Mouse (Mus musculus): ENCODE results near the gene Pex26. TPM values are rescaled to one million over a fixed set of nuclear protein-coding genes. Genes with fewer than 3 reads are reported as not detected.

The Pex26 gene
- polyA plus RNA-seq, 1 experiment from 2014 or later: 6.4 TPM

DNA sequence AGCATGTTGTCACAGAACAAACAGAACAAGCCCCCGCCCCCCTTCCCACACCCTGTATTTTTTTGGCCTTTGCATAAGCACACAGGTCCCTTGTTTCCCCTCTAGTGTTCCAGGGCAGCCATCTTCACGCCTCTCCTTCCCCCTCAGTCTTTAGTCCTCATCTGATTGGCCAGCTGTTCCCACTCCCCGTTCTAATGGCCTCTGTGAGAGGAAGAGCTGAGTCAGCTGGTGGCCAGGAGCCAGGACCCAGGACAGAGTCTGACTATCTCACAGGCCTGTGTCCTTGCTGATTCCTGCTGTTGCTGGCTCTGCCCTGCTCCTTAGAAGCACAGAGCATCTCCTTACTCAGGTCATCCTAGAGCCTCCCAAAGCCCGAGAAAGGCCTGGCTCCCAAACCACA, 39.4 kb upstream of the Pex26 start:
- ATAC-seq (ENCODE audit: low FRiP score) (no peak), DNase-seq (ENCODE audit: low spot score) (no peak)
- Histone ChIP-seq H3K9ac (ENCODE audit: low read depth, low read length) (no peak overlapping the region), H3K4me2 (replicated peaks; ENCODE audit: low read depth, low read length) (no peak overlapping the region), H3K4me1 (replicated peaks; ENCODE audit: control insufficient read depth, insufficient read depth, low read length) (peaks cover 3% of the 10 kb centered on the region; the same call in 1 of the 2 replicates), H3K27ac (ENCODE audit: low read depth, low read length) (no peak overlapping the region), H3K4me3 (ENCODE audit: low read depth, low read length) (no peak overlapping the region), H3K9me3 (ENCODE audit: control insufficient read depth, low read length) (no peaks in the 10 kb centered on the region), H3K27me3 (ENCODE audit: control insufficient read depth, insufficient read depth, low read length) (no peaks in the 10 kb centered on the region), H3K36me3 (ENCODE audit: control insufficient read depth, insufficient read depth, low read length) (no peaks in the 10 kb centered on the region)
- WGBS: 65% methylated on average over 4 of the region's 4 CpGs

DNA sequence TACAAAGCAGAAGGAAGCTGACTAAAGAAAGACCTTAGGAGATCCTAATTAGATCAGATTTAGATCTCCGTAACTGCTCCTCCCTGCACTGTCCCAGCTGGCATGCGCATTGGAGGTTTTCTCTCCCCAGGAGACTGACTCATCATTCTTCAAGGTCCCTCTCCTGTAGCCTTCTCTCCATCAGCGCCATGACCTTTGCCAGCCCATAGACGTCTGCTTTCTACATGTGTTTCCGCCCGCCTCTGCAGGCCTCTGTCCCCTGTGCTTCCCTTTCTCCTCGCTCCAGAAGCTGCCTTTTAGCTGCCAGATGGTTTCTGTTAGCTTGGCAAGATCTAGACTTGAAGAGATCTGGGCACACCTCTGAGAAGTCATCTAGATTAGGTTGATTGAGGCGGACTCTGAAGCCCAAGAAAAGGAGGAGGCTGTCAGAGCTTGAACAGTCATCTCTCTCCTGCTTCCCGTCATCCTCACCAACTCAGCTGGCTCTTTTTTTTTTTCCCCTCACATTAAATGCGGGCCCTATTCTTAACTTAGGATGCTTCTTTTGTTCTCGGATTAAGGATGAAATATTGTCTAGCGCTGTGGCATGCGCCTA, 38.4 kb upstream of the Pex26 start:
- H3K27ac ChIP-seq (ENCODE audit: low read depth, low read length): no peak overlapping the region; the same call in 1 of the 2 replicates
- no peaks in the 10 kb centered on the region for H3K9me3 ChIP-seq (ENCODE audit: control insufficient read depth, low read length)
- no peak overlapping the region for H3K4me2 ChIP-seq (replicated peaks; ENCODE audit: low read depth, low read length)
- H3K4me1 ChIP-seq (replicated peaks; ENCODE audit: control insufficient read depth, insufficient read depth, low read length): peaks cover 3% of the 10 kb centered on the region; the same call in 1 of the 2 replicates
- no peak overlapping the region for H3K4me3 ChIP-seq (ENCODE audit: low read depth, low read length)
- DNase-seq (ENCODE audit: low spot score): no peak
- 47% methylated on average over 13 of the region's 13 CpGs for WGBS
- no peak for ATAC-seq (ENCODE audit: low FRiP score)
- no peaks in the 10 kb centered on the region for H3K27me3 ChIP-seq (ENCODE audit: control insufficient read depth, insufficient read depth, low read length)
- no peak overlapping the region for H3K9ac ChIP-seq (ENCODE audit: low read depth, low read length)
- no peaks in the 10 kb centered on the region for H3K36me3 ChIP-seq (ENCODE audit: control insufficient read depth, insufficient read depth, low read length)

DNA sequence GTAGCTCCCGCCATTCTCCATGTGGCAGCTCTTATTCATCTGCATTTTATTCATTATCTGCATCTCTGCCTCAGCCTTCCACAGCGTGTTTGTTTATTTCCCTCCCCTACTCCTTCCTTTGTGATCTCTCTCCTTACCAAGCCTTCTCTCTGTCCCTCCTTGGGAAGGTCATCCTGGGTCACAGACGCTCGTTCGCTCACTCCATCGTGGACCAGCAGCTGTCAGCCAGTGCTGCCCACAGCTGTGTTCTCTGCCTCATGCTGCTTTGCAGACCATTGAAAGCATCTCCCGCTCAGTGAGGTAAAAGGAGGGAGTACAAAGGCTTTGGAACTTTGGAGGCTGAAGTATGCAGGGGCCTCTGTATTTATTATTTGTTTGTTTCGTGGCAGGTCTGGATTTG, 37.6 kb upstream of the Pex26 start:
- DNase-seq (ENCODE audit: low spot score) (peak; percentile 47), ATAC-seq (ENCODE audit: low FRiP score) (peak; percentile 53; the same call in 1 of the 2 replicates)
- no peaks in the 10 kb centered on the region for H3K27me3 ChIP-seq (ENCODE audit: control insufficient read depth, insufficient read depth, low read length)
- no peak overlapping the region for H3K4me2 ChIP-seq (replicated peaks; ENCODE audit: low read depth, low read length)
- H3K36me3 ChIP-seq (ENCODE audit: control insufficient read depth, insufficient read depth, low read length): no peaks in the 10 kb centered on the region
- no peak overlapping the region for H3K9ac ChIP-seq (ENCODE audit: low read depth, low read length)
- H3K27ac ChIP-seq (ENCODE audit: low read depth, low read length): no peak overlapping the region
- 20% methylated on average over 8 of the region's 8 CpGs for WGBS
- H3K9me3 ChIP-seq (ENCODE audit: control insufficient read depth, low read length): no peaks in the 10 kb centered on the region
- H3K4me1 ChIP-seq (replicated peaks; ENCODE audit: control insufficient read depth, insufficient read depth, low read length): peaks cover 3% of the 10 kb centered on the region; the same call in 1 of the 2 replicates
- no peak overlapping the region for H3K4me3 ChIP-seq (ENCODE audit: low read depth, low read length)

- no peaks in the 10 kb centered on the region for H3K27me3 ChIP-seq (ENCODE audit: control insufficient read depth, insufficient read depth, low read length)
- no peak for DNase-seq (ENCODE audit: low spot score)
- no peak overlapping the region for H3K4me3 ChIP-seq (ENCODE audit: low read depth, low read length)
- H3K9ac ChIP-seq (ENCODE audit: low read depth, low read length): no peak overlapping the region
- peaks cover 3% of the 10 kb centered on the region; the same call in 1 of the 2 replicates for H3K4me1 ChIP-seq (replicated peaks; ENCODE audit: control insufficient read depth, insufficient read depth, low read length)
- no peak overlapping the region for H3K27ac ChIP-seq (ENCODE audit: low read depth, low read length)
- no peak for ATAC-seq (ENCODE audit: low FRiP score)
- no peaks in the 10 kb centered on the region for H3K9me3 ChIP-seq (ENCODE audit: control insufficient read depth, low read length)
- H3K4me2 ChIP-seq (replicated peaks; ENCODE audit: low read depth, low read length): no peak overlapping the region
- no peaks in the 10 kb centered on the region for H3K36me3 ChIP-seq (ENCODE audit: control insufficient read depth, insufficient read depth, low read length)
- WGBS: 38% methylated on average over 4 of the region's 4 CpGs
Measured at GRCm38 (mm10) chr6:121146798-121147197, 36.7 kb upstream of the Pex26 start.

GRCm38 (mm10) chr6:121148360-121148759, 35.1 kb upstream of the Pex26 start:
- WGBS: 59% methylated on average over 3 of the region's 3 CpGs

GRCm38 (mm10) chr6:121149420-121149819, 34.0 kb upstream of the Pex26 start:
- H3K27ac ChIP-seq (ENCODE audit: low read depth, low read length): no peak overlapping the region
- H3K9ac ChIP-seq (ENCODE audit: low read depth, low read length): no peak overlapping the region
- 69% methylated on average over 3 of the region's 3 CpGs for WGBS
- peaks cover 3% of the 10 kb centered on the region; the same call in 1 of the 2 replicates for H3K4me1 ChIP-seq (replicated peaks; ENCODE audit: control insufficient read depth, insufficient read depth, low read length)
- H3K4me3 ChIP-seq (ENCODE audit: low read depth, low read length): no peak overlapping the region
- no peaks in the 10 kb centered on the region for H3K36me3 ChIP-seq (ENCODE audit: control insufficient read depth, insufficient read depth, low read length)
- no peak overlapping the region for H3K4me2 ChIP-seq (replicated peaks; ENCODE audit: low read depth, low read length)
- DNase-seq (ENCODE audit: low spot score) (no peak), ATAC-seq (ENCODE audit: low FRiP score) (no peak)
- H3K27me3 ChIP-seq (ENCODE audit: control insufficient read depth, insufficient read depth, low read length): no peaks in the 10 kb centered on the region
- no peaks in the 10 kb centered on the region for H3K9me3 ChIP-seq (ENCODE audit: control insufficient read depth, low read length)

More at GRCm38 (mm10) chr6:121148360-121148759, 35.1 kb upstream of the Pex26 start:
- no peaks in the 10 kb centered on the region for H3K9me3 ChIP-seq (ENCODE audit: control insufficient read depth, low read length)
- H3K36me3 ChIP-seq (ENCODE audit: control insufficient read depth, insufficient read depth, low read length): no peaks in the 10 kb centered on the region
- H3K4me3 ChIP-seq (ENCODE audit: low read depth, low read length): no peak overlapping the region
- H3K9ac ChIP-seq (ENCODE audit: low read depth, low read length): no peak overlapping the region
- H3K27ac ChIP-seq (ENCODE audit: low read depth, low read length): no peak overlapping the region
- H3K27me3 ChIP-seq (ENCODE audit: control insufficient read depth, insufficient read depth, low read length): no peaks in the 10 kb centered on the region
- DNase-seq (ENCODE audit: low spot score) (no peak), ATAC-seq (ENCODE audit: low FRiP score) (no peak)
- H3K4me1 ChIP-seq (replicated peaks; ENCODE audit: control insufficient read depth, insufficient read depth, low read length): peaks cover 3% of the 10 kb centered on the region; the same call in 1 of the 2 replicates
- no peak overlapping the region for H3K4me2 ChIP-seq (replicated peaks; ENCODE audit: low read depth, low read length)

- Histone ChIP-seq H3K27ac (ENCODE audit: low read depth, low read length) (no peak overlapping the region), H3K9ac (ENCODE audit: low read depth, low read length) (no peak overlapping the region), H3K4me3 (ENCODE audit: low read depth, low read length) (no peak overlapping the region), H3K4me1 (replicated peaks; ENCODE audit: control insufficient read depth, insufficient read depth, low read length) (peaks cover 3% of the 10 kb centered on the region; the same call in 1 of the 2 replicates), H3K27me3 (ENCODE audit: control insufficient read depth, insufficient read depth, low read length) (no peaks in the 10 kb centered on the region), H3K9me3 (ENCODE audit: control insufficient read depth, low read length) (no peaks in the 10 kb centered on the region), H3K36me3 (ENCODE audit: control insufficient read depth, insufficient read depth, low read length) (no peaks in the 10 kb centered on the region), H3K4me2 (replicated peaks; ENCODE audit: low read depth, low read length) (no peak overlapping the region)
- DNase-seq (ENCODE audit: low spot score) (no peak), ATAC-seq (ENCODE audit: low FRiP score) (no peak)
- 91% methylated on average over 8 of the region's 8 CpGs for WGBS
Measured at GRCm38 (mm10) chr6:121150126-121150525, 33.3 kb upstream of the Pex26 start.

- DNase-seq (ENCODE audit: low spot score) (no peak), ATAC-seq (ENCODE audit: low FRiP score) (no peak)
- Histone ChIP-seq H3K4me2 (replicated peaks; ENCODE audit: low read depth, low read length) (no peak overlapping the region), H3K9me3 (ENCODE audit: control insufficient read depth, low read length) (no peaks in the 10 kb centered on the region), H3K27ac (ENCODE audit: low read depth, low read length) (no peak overlapping the region), H3K36me3 (ENCODE audit: control insufficient read depth, insufficient read depth, low read length) (no peaks in the 10 kb centered on the region), H3K9ac (ENCODE audit: low read depth, low read length) (no peak overlapping the region), H3K4me3 (ENCODE audit: low read depth, low read length) (no peak overlapping the region), H3K4me1 (replicated peaks; ENCODE audit: control insufficient read depth, insufficient read depth, low read length) (no peaks in the 10 kb centered on the region), H3K27me3 (ENCODE audit: control insufficient read depth, insufficient read depth, low read length) (no peaks in the 10 kb centered on the region)
- WGBS: 53% methylated on average over 6 of the region's 6 CpGs
Measured at GRCm38 (mm10) chr6:121151732-121152131, 31.7 kb upstream of the Pex26 start.

- 92% methylated on average over 8 of the region's 8 CpGs for WGBS
- no peaks in the 10 kb centered on the region for H3K4me1 ChIP-seq (replicated peaks; ENCODE audit: control insufficient read depth, insufficient read depth, low read length)
- no peaks in the 10 kb centered on the region for H3K27me3 ChIP-seq (ENCODE audit: control insufficient read depth, insufficient read depth, low read length)
- no peak overlapping the region for H3K27ac ChIP-seq (ENCODE audit: low read depth, low read length)
- H3K36me3 ChIP-seq (ENCODE audit: control insufficient read depth, insufficient read depth, low read length): no peaks in the 10 kb centered on the region
- H3K4me2 ChIP-seq (replicated peaks; ENCODE audit: low read depth, low read length): no peak overlapping the region
- H3K9me3 ChIP-seq (ENCODE audit: control insufficient read depth, low read length): no peaks in the 10 kb centered on the region
- no peak for DNase-seq (ENCODE audit: low spot score)
- H3K4me3 ChIP-seq (ENCODE audit: low read depth, low read length): no peak overlapping the region
- no peak overlapping the region for H3K9ac ChIP-seq (ENCODE audit: low read depth, low read length)
- no peak for ATAC-seq (ENCODE audit: low FRiP score)
Measured at GRCm38 (mm10) chr6:121153177-121153576, 30.3 kb upstream of the Pex26 start.
